Mouse (Mus musculus) B cell, adult 67 days (primary cell): ENCODE results near the gene Ift122. TPM values are rescaled to one million over a fixed set of nuclear protein-coding genes. Genes with fewer than 3 reads are reported as not detected.

Source experiments
- total RNA-seq, 2 experiments: library from RNA; stranded (reverse); gene quantifications; 4 replicates each; pipeline ENCODE4 v1.2.4; 2023

Gene Ift122
- 1 to 10 TPM; 2.4 to 7.5 TPM for total RNA-seq

DNA sequence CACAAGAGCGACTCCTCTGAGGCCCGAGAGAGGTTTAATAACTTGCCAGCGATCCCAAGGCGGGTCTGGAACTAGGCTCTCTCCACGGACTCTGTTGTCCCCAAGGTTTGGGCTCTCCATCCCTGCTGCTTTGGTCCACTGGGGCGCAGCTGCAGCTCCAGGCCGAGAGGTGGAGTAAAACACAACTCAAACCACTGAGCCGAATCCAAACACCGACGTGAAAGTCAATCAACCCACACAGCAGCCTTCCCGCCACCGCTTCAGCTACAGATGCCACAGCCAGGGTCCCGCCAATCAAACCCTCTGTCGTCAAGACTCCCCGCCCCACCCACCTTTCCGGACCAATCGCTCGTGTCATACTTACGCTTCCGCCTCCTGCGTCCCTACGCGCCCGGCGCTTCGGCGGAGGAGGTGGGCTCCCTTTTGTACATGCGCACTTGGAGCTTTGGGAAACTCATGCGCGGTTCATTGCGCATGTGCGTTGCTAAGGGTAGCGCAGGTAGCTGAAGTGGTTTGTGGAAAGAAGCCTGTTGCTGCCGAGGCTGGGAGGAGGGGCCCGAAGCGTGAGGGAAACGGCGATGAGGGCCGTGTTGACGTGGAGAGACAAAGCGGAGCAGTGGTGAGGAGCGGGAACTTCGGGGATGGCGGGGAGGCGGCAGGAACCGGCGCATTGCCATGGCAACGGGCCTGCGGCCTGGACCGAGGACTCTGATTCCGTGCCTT, at the start of gene Ift122, which contains the start of gene Mbd4:
Gene Ift122 (plus strand): TSS at position 380 of the 723 bp plus-strand sequence.
Gene Mbd4 (minus strand): TSS at position 281 of the 723 bp plus-strand sequence.

DNA sequence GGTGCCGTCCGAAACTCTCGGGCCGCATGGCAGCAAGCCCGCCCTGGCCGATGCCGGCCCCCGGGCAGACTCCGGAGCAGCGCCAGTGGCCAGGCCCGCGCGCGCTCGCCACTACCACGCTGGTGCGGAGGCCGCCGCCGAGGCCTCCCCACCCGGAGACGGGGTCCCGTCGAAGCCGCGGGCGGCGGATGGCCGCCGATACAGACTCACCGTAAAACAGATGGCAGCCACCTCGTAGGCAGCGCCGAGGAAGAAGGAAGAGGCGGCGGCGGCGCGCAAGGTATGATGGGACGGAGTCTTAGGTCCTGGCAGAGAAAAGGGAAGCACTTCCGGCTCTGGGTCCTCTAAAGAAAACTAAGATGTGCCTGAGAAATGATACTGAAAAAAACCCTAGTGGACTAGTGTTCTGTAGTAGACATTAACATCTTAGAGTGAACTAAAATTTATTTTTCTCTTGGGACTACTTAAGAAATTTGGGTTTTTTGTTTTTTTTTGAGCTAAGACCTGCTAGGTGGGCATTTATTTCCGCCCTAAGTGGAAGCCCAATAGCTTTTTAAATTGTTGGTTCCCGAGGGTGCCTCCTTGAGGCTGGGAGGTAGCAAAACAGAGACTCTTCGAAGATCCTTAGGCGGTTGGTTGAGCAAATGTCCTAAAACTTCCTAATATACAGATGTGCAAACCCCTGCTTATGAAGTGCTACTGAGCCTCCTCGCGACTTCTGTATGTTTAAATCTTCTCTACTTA, 44.6 kb upstream of the Ift122 start, which contains the start of gene Rpl32:
Gene Rpl32 (minus strand): TSS at position 260 of the 744 bp plus-strand sequence.

DNA sequence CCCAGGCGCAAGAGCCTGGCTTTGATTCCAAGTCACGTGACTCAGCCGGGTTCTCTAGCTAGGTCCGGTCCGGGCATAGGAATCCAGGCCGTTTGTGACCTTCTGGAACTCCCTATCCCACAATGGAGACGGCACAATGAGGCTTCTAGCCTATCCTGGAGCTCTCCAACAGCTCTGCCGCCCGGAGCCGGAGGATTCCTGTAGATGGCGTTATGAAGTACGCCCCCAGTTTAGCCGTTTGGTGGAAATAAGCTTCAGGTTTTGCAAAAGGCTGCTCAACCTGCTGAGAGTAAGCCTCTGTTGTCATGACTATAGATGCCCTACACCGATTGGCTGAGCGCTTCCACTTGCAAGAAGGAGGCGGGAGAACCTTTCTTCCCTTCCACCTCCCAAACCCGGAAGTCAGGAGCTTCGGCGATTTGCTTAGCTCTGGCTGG, 15.1 kb upstream of the Ift122 start, which contains the start of gene Efcab12:
Gene Efcab12 (minus strand): TSS at position 252 of the 437 bp plus-strand sequence.

DNA sequence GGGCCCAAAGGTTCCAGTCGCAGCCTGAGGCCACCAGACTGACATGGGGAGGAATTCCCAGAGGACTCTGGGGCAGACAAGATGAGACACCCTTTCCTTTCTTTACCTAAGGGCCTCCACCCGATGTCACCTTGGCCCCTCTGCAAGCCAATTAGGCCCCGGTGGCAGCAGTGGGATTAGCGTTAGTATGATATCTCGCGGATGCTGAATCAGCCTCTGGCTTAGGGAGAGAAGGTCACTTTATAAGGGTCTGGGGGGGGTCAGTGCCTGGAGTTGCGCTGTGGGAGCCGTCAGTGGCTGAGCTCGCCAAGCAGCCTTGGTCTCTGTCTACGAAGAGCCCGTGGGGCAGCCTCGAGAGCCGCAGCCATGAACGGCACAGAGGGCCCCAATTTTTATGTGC, 78.4 kb downstream of the Ift122 start, which contains the start of gene Rho:
Gene Rho (plus strand): TSS at position 110 of the 400 bp plus-strand sequence.

DNA sequence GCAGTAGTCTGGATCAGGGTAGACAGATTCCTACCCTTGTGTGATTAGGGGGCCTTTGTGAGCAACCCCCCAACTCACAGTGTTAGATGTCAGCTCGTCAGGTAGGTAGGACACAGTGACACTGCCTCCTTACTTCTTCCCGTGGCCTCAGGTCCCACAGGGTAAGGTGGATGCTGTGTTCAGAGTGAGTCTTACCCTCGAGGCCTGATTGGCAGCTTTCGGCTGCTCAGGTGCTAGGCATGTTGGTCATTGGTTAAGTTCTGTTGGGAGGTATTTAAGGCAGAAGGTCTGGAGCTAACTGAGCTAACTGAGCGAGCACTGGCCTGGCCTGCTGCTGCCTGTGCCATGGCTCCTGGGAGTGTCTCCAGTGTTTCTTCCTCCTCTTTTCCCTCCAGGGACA, 91.4 kb downstream of the Ift122 start, which contains the start of gene H1foo:
Gene H1foo (plus strand): TSS at position 301 of the 400 bp plus-strand sequence.

Other genes starting within 250 kb of the Ift122 start
- 100 to 1,000 TPM; 152 to 173 TPM for gene Raf1, start 176.8 kb upstream of the Ift122 start, total RNA-seq
- gene Tmem40, start 91.1 kb upstream of the Ift122 start, total RNA-seq: not detected
- gene Cand2, start 78.9 kb upstream of the Ift122 start, total RNA-seq: 1 to 10 TPM; 5.0 to 6.8 TPM
- 1,000 to 10,000 TPM; 2,409 to 2,423 TPM for gene Rpl32, start 44.7 kb upstream of the Ift122 start, total RNA-seq
- gene Efcab12, start 15.1 kb upstream of the Ift122 start, total RNA-seq: not detected
- 10 to 100 TPM; 24.9 to 28.8 TPM for gene Mbd4, start 99 bp upstream of the Ift122 start, total RNA-seq
- under 1 TPM in 1 of 2 experiments, not detected in 1; 0.89 TPM for gene Rho, start 78.3 kb downstream of the Ift122 start, total RNA-seq
- gene H1foo, start 91.5 kb downstream of the Ift122 start, total RNA-seq: not detected
- gene Plxnd1, start 141.5 kb downstream of the Ift122 start, total RNA-seq: 10 to 100 TPM; 44.3 to 61.6 TPM